Mouse (Mus musculus): Measurements from ENCODE around the gene B230217C12Rik. TPM values are rescaled to one million over a fixed set of nuclear protein-coding genes. Genes with fewer than 3 reads are reported as not detected.

B230217C12Rik gene
- polyA plus RNA-seq (2015; fragmentation: Nextera tagmentation; extraction: Ambion mirVana) = 4.1 TPM in 2 replicates

GRCm38 (mm10) chr11:97840539-97840954, at the start of gene B230217C12Rik:
Gene B230217C12Rik, plus strand, starts transcription at chr11:97840780.
- Histone ChIP-seq H3K27me3 (replicated peaks; ENCODE audit: control insufficient read depth, insufficient read depth, low read length) (no peaks in the 10 kb centered on the region), H3K27ac (ENCODE audit: low read length) (peak within 1 kb of the TSS; percentile 65), H3K9me3 (ENCODE audit: control insufficient read depth, low read length) (no peaks in the 10 kb centered on the region), H3K36me3 (ENCODE audit: control insufficient read depth, insufficient read depth, low read length) (peaks cover 4% of the 10 kb centered on the region; the same call in 1 of the 2 replicates), H3K9ac (ENCODE audit: low read depth, low read length) (peak within 1 kb of the TSS; percentile 66), H3K4me2 (ENCODE audit: low read depth, low read length) (peak within 1 kb of the TSS; percentile 59), H3K4me1 (ENCODE audit: control insufficient read depth, insufficient read depth, low read length) (peaks cover 4% of the 10 kb centered on the region; the same call in 1 of the 2 replicates), H3K4me3 (ENCODE audit: low read length) (peak within 1 kb of the TSS; percentile 50)
- ATAC-seq = peak; percentile 47; the same call in 1 of the 2 replicates
- 2% methylated on average over 6 of the region's 6 CpGs for WGBS

DNA sequence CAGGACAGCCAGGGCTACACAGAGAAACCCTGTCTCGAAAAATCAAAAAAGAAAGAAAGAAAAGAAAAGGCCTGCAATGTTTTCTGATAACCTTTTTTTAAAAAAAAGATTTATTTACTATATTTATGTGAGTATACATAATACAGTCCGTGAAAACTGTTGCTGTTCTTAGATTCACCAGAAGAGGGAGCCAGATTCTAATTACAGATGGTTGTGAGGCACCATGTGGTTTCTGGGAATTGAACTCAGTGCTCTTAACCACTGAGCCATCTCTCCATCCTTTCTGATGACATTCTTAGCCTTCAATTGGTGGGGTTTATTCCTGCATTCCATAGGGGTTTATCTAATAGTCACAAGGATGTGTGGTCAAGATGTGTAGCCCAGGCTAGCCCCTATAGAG, 47.4 kb upstream of the B230217C12Rik start:
- Histone ChIP-seq H3K4me2 (ENCODE audit: low read depth, low read length) (no peak overlapping the region), H3K27ac (ENCODE audit: low read length) (no peak overlapping the region), H3K36me3 (ENCODE audit: control insufficient read depth, insufficient read depth, low read length) (no peaks in the 10 kb centered on the region), H3K4me3 (ENCODE audit: low read length) (no peak overlapping the region), H3K4me1 (ENCODE audit: control insufficient read depth, insufficient read depth, low read length) (peaks cover 4% of the 10 kb centered on the region; the same call in 1 of the 2 replicates), H3K9ac (ENCODE audit: low read depth, low read length) (no peak overlapping the region), H3K27me3 (replicated peaks; ENCODE audit: control insufficient read depth, insufficient read depth, low read length) (no peaks in the 10 kb centered on the region), H3K9me3 (ENCODE audit: control insufficient read depth, low read length) (no peaks in the 10 kb centered on the region)
- ATAC-seq = no peak
- WGBS = 10% methylated on average over 2 of the region's 2 CpGs

DNA sequence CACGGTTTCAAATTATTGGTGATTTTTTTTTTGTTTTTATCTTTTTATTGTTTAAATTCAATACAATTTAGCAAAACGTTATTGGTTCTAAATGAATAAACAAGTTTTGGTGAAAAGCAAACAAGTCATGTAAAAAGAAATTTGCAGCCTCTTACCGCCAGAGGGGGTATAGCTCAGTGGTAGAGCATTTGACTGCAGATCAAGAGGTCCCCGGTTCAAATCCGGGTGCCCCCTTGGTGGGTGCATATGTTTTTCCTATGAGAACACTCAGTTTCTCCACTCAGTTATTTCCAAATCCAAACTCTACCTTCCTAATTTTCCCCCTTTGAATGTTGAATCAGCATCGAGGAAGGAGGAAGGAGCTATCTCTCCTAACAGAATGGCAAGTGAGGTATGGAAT, 43.7 kb upstream of the B230217C12Rik start:
- no peaks in the 10 kb centered on the region for H3K9me3 ChIP-seq (ENCODE audit: control insufficient read depth, low read length)
- no peak overlapping the region for H3K4me2 ChIP-seq (ENCODE audit: low read depth, low read length)
- peaks cover 19% of the 10 kb centered on the region for H3K4me1 ChIP-seq (ENCODE audit: control insufficient read depth, insufficient read depth, low read length)
- ATAC-seq = no peak
- WGBS = 7% methylated on average over 6 of the region's 6 CpGs
- H3K27ac ChIP-seq (ENCODE audit: low read length) = no peak overlapping the region
- H3K36me3 ChIP-seq (ENCODE audit: control insufficient read depth, insufficient read depth, low read length) = no peaks in the 10 kb centered on the region
- no peaks in the 10 kb centered on the region for H3K27me3 ChIP-seq (replicated peaks; ENCODE audit: control insufficient read depth, insufficient read depth, low read length)
- no peak overlapping the region for H3K9ac ChIP-seq (ENCODE audit: low read depth, low read length)
- no peak overlapping the region for H3K4me3 ChIP-seq (ENCODE audit: low read length)

DNA sequence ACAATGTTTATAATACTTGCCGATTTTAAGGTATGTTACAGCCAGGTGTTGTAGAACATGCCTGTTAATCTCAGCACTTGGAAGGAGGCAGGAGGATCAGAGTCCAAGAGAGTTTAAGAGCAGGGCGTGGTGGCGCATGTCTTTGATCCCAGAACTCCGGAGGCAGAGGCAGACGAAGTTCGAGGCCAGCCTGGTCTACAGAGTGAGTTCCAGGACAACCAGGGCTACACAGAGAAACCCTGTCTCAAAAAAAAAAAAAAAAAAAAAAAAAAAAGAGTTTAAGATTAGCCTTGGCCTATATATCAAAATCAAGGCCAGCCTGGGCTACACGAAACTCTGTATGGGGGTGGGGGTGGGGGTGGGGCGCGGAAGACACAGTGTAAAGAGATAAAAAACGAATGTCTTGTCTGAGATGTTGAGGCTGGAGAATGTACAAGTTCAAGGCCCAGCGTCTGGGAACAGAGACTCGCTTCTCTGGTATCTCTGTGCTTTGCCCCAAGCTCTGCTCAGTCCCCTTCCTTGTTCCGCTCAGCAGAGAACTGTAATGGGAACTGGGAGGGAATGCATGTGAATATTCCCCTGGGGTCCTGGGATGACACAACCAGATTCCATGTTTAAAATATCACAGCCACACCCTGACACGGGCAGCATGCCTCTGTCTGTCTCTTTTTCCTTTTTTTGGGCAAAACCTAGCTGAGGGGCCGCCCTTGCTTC, 43.1 kb upstream of the B230217C12Rik start:
- H3K36me3 ChIP-seq (ENCODE audit: control insufficient read depth, insufficient read depth, low read length) = no peaks in the 10 kb centered on the region
- no peak for ATAC-seq
- H3K4me1 ChIP-seq (ENCODE audit: control insufficient read depth, insufficient read depth, low read length) = peaks cover 25% of the 10 kb centered on the region
- peak overlapping the region; percentile 0; the same call in 1 of the 2 replicates for H3K9ac ChIP-seq (ENCODE audit: low read depth, low read length)
- H3K4me3 ChIP-seq (ENCODE audit: low read length) = no peak overlapping the region
- 54% methylated on average over 15 of the region's 15 CpGs for WGBS
- no peaks in the 10 kb centered on the region for H3K27me3 ChIP-seq (replicated peaks; ENCODE audit: control insufficient read depth, insufficient read depth, low read length)
- no peaks in the 10 kb centered on the region for H3K9me3 ChIP-seq (ENCODE audit: control insufficient read depth, low read length)
- H3K4me2 ChIP-seq (ENCODE audit: low read depth, low read length) = peak overlapping the region; percentile 77; the same call in 1 of the 2 replicates
- no peak overlapping the region for H3K27ac ChIP-seq (ENCODE audit: low read length)

DNA sequence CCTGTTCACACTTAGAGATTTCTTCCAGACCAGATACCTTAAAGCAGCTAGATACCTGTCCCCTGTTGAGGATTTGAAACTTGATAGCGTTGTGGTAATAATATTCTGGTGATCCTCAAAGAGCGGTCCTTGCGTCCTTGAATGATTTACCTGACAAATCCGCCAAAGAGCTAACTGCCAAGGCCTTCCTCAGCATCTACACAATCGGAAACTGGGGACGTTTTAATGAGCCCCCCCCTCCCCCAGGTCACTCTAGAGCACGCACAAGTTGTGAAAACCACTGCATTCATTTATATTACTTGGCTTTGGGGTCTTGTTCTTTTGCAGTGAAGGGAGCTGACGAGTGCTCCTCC, 42.5 kb upstream of the B230217C12Rik start:
- H3K4me3 ChIP-seq (ENCODE audit: low read length) = peak overlapping the region; percentile 68

DNA sequence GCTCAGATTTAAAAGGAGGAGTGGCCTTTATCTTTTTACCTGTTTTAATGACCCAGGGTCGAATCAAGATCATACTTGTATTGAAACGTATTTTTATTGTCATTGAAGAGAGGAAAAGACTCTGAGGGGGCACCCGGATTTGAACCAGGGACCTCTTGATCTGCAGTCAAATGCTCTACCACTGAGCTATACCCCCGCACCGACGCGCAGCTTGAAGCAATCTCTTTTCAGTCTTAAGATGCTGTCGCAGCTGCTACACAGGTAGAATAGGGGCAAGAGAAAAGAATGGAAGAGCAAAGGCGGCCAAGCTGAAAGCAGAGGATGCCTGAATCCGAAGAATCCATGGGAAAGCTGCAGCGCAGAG, 41.8 kb upstream of the B230217C12Rik start, which contains the start of gene Lasp1:
Lasp1 (plus strand) TSS at position 219 of the 364 bp plus-strand sequence.
- Histone ChIP-seq H3K27ac (ENCODE audit: low read length) (peak within 1 kb of the TSS; percentile 95), H3K4me3 (ENCODE audit: low read length) (peak within 1 kb of the TSS; percentile 68), H3K36me3 (ENCODE audit: control insufficient read depth, insufficient read depth, low read length) (no peaks in the 10 kb centered on the region), H3K4me1 (ENCODE audit: control insufficient read depth, insufficient read depth, low read length) (peaks cover 36% of the 10 kb centered on the region), H3K9me3 (ENCODE audit: control insufficient read depth, low read length) (no peaks in the 10 kb centered on the region), H3K4me2 (ENCODE audit: low read depth, low read length) (peak within 1 kb of the TSS; percentile 77), H3K27me3 (replicated peaks; ENCODE audit: control insufficient read depth, insufficient read depth, low read length) (no peaks in the 10 kb centered on the region), H3K9ac (ENCODE audit: low read depth, low read length) (peak within 1 kb of the TSS; percentile 79)
- ATAC-seq = no peak; the same call in none of the 2 replicates
- 2% methylated on average over 11 of the region's 11 CpGs for WGBS

More for the DNA sequence above, 42.5 kb upstream of the B230217C12Rik start:
- no peaks in the 10 kb centered on the region for H3K9me3 ChIP-seq (ENCODE audit: control insufficient read depth, low read length)
- peak overlapping the region; percentile 45; the same call in 1 of the 2 replicates for H3K27ac ChIP-seq (ENCODE audit: low read length)
- no peaks in the 10 kb centered on the region for H3K27me3 ChIP-seq (replicated peaks; ENCODE audit: control insufficient read depth, insufficient read depth, low read length)
- H3K4me1 ChIP-seq (ENCODE audit: control insufficient read depth, insufficient read depth, low read length) = peaks cover 30% of the 10 kb centered on the region
- ATAC-seq = no peak
- no peaks in the 10 kb centered on the region for H3K36me3 ChIP-seq (ENCODE audit: control insufficient read depth, insufficient read depth, low read length)
- peak overlapping the region; percentile 77; the same call in 1 of the 2 replicates for H3K4me2 ChIP-seq (ENCODE audit: low read depth, low read length)
- peak overlapping the region; percentile 0; the same call in 1 of the 2 replicates for H3K9ac ChIP-seq (ENCODE audit: low read depth, low read length)
- 47% methylated on average over 8 of the region's 8 CpGs for WGBS

GRCm38 (mm10) chr11:97799146-97799993, 41.2 kb upstream of the B230217C12Rik start:
- WGBS = under 1% methylated on average over 71 of the region's 71 CpGs
- ATAC-seq = peak; percentile 79
- Histone ChIP-seq H3K4me3 (ENCODE audit: low read length) (peak overlapping the region; percentile 68), H3K9ac (ENCODE audit: low read depth, low read length) (peak overlapping the region; percentile 79), H3K27ac (ENCODE audit: low read length) (peak overlapping the region; percentile 95), H3K4me2 (ENCODE audit: low read depth, low read length) (peak overlapping the region; percentile 77), H3K27me3 (replicated peaks; ENCODE audit: control insufficient read depth, insufficient read depth, low read length) (no peaks in the 10 kb centered on the region), H3K9me3 (ENCODE audit: control insufficient read depth, low read length) (no peaks in the 10 kb centered on the region), H3K4me1 (ENCODE audit: control insufficient read depth, insufficient read depth, low read length) (peaks cover 42% of the 10 kb centered on the region), H3K36me3 (ENCODE audit: control insufficient read depth, insufficient read depth, low read length) (no peaks in the 10 kb centered on the region)

- H3K27ac ChIP-seq (ENCODE audit: low read length) = peak overlapping the region; percentile 95
- H3K9me3 ChIP-seq (ENCODE audit: control insufficient read depth, low read length) = no peaks in the 10 kb centered on the region
- 0% methylated on average over 24 of the region's 43 CpGs for WGBS
- H3K9ac ChIP-seq (ENCODE audit: low read depth, low read length) = peak overlapping the region; percentile 79
- H3K27me3 ChIP-seq (replicated peaks; ENCODE audit: control insufficient read depth, insufficient read depth, low read length) = no peaks in the 10 kb centered on the region
- peak overlapping the region; percentile 77 for H3K4me2 ChIP-seq (ENCODE audit: low read depth, low read length)
- peak overlapping the region; percentile 68 for H3K4me3 ChIP-seq (ENCODE audit: low read length)
- H3K4me1 ChIP-seq (ENCODE audit: control insufficient read depth, insufficient read depth, low read length) = peaks cover 50% of the 10 kb centered on the region
- H3K36me3 ChIP-seq (ENCODE audit: control insufficient read depth, insufficient read depth, low read length) = no peaks in the 10 kb centered on the region
- ATAC-seq = peak; percentile 72
Observed at GRCm38 (mm10) chr11:97799994-97800690, 40.4 kb upstream of the B230217C12Rik start.
